Mouse (Mus musculus): ENCODE measurements around the gene B4galt5. TPM values are rescaled to one million over a fixed set of nuclear protein-coding genes. Genes with fewer than 3 reads are reported as not detected.

B4galt5 gene
- total and polyA plus RNA-seq, 3 experiments = 12.5 to 17.6 (median 13.5) TPM

DNA sequence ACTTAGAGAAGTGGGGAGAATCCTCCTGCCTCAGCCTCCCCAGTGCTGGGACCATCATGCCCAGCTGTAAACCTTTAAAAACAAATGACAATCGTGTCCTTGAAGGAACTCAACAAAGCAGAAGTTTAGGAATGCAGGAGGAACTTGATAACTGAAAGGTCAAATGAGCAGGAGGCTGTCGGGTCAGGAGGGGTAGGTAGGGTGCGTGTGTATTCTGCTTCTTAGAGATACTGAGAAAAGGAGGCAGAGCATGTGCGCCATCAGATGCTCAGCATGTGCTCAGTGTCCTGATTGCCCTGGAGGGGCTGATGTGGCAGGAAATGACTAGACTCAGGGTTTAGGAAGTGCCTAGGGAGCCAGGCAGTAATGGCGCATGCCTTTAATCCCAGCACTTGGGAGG lies 95.5 kb downstream of the B4galt5 start:
- no peaks in the 10 kb centered on the region for H3K9me3 ChIP-seq (replicated peaks; ENCODE audit: low read length)

DNA sequence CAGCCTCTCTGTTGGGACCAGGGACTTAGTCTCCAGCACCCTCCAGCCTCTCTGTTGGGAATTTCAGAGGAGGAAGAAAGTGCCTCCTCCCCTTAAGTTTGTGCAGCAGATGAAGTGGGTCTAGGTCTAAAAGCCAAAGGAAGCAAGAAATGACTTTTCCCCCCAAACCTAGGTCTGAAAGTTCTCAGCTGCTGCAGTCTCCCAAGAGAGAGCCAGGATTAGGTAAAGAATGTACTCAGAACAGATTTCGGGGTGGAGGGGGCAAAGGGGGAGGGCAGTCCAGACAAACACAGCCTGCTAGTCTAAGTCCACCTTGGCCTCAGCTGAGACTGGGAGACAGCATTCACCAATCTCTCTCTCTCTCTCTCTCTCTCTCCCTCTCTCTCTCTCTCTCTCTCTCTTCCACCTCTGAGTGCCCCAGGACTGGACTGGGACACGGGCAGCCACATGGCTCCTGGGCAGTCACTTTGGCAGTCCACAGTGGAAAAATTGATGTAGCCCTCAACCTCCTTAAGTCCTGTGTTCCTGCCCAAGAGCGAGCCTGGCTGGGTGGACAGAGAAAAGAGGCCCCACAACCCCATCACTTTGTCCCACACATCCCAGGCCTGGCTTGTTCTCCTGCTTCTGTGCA lies 96.8 kb downstream of the B4galt5 start:
- H3K9ac ChIP-seq (ENCODE audit: insufficient read depth, low read depth) = no peak overlapping the region
- in situ Hi-C loops (cut with MboI; ENCODE audit: low pct_ligation_motif_present, low pct_unique_long_range_greater_than_20kb, low sequenced_read_pairs) (no loop called here), dilution Hi-C loops (cut with MboI; ENCODE audit: extremely low pct_ligation_motif_present, extremely low pct_unique_long_range_greater_than_20kb, low sequenced_read_pairs) (no loop called here)
- TF ChIP-seq POLR2A (IDR thresholded peaks at IDR 0.05; ENCODE audit: low read depth, low read length) (no peak), ZKSCAN1 (IDR thresholded peaks at IDR 0.05; ENCODE audit: borderline replicate concordance, low read depth, low read length) (no peak), ETS1 (conservative IDR thresholded peaks at IDR 0.05; ENCODE audit: low read depth, low read length) (no peak), MAX (IDR thresholded peaks at IDR 0.05; ENCODE audit: low read length) (no peak), JUN (IDR thresholded peaks at IDR 0.05; ENCODE audit: insufficient read depth, low read depth, low read length) (no peak), HCFC1 (IDR thresholded peaks at IDR 0.05; ENCODE audit: low read depth, low read length) (no peak), ZC3H11A (IDR thresholded peaks at IDR 0.05; ENCODE audit: low read depth, low read length) (no peak), SMC3 (IDR thresholded peaks at IDR 0.05; ENCODE audit: low read depth, low read length) (no peak), MXI1 (IDR thresholded peaks at IDR 0.05; ENCODE audit: low read depth, low read length) (no peak), RCOR1 (conservative IDR thresholded peaks at IDR 0.05; ENCODE audit: low read depth, low read length) (no peak), PAX5 (IDR thresholded peaks at IDR 0.05; ENCODE audit: low read length) (no peak), ZMIZ1 (IDR thresholded peaks at IDR 0.05; ENCODE audit: low read depth, low read length) (no peak), UBTF (IDR thresholded peaks at IDR 0.05; ENCODE audit: low read depth, low read length) (no peak), KAT2A (IDR thresholded peaks at IDR 0.05; ENCODE audit: insufficient replicate concordance, low read length) (no peak), MAZ (IDR thresholded peaks at IDR 0.05; ENCODE audit: low read depth, low read length) (no peak), BHLHE40 (IDR thresholded peaks at IDR 0.05; ENCODE audit: low read depth, low read length) (no peak), ZNF384 (IDR thresholded peaks at IDR 0.05; ENCODE audit: low read depth, low read length) (no peak), JUND (conservative IDR thresholded peaks at IDR 0.05; ENCODE audit: low read depth, low read length) (no peak), NELFE (IDR thresholded peaks at IDR 0.05; ENCODE audit: low read depth, low read length) (no peak)
- no peak overlapping the region for H3K27ac ChIP-seq (ENCODE audit: insufficient read depth, low read depth)
- H3K36me3 ChIP-seq (replicated peaks in 1 of 2; ENCODE audit: control insufficient read depth in 1 of 2, insufficient read depth in 1 of 2, low read length in 1 of 2) = no peaks in the 10 kb centered on the region
- H3K9me3 ChIP-seq (replicated peaks; ENCODE audit: low read length) = no peaks in the 10 kb centered on the region
- H3K27me3 ChIP-seq (replicated peaks) = peaks cover 8% of the 10 kb centered on the region
- H3K4me3 ChIP-seq (replicated peaks in 1 of 3; ENCODE audit: low read depth in 2 of 3, low read length in 2 of 3, poor library complexity in 1 of 3) = no peak overlapping the region
- peaks cover 11 to 17% of the 10 kb centered on the region in 2 experiments for H3K4me1 ChIP-seq (ENCODE audit: control insufficient read depth in 1 of 2, insufficient read depth in 2 of 2)
- DNase-seq (ENCODE audit: extremely low read depth) = no peak
- H3K79me2 ChIP-seq (replicated peaks; ENCODE audit: control insufficient read depth, extremely low read depth, insufficient read depth, poor library complexity, severe bottlenecking) = no peaks in the 10 kb centered on the region
- H3K4me2 ChIP-seq (ENCODE audit: insufficient read depth, low read depth, poor library complexity, severe bottlenecking) = no peak overlapping the region

More for the DNA sequence above, 95.5 kb downstream of the B4galt5 start:
- Histone ChIP-seq H3K27ac (ENCODE audit: insufficient read depth, low read depth) (no peak overlapping the region), H3K9ac (ENCODE audit: insufficient read depth, low read depth) (no peak overlapping the region), H3K4me2 (ENCODE audit: insufficient read depth, low read depth, poor library complexity, severe bottlenecking) (no peak overlapping the region), H3K79me2 (replicated peaks; ENCODE audit: control insufficient read depth, extremely low read depth, insufficient read depth, poor library complexity, severe bottlenecking) (no peaks in the 10 kb centered on the region), H3K27me3 (replicated peaks) (peaks cover 3% of the 10 kb centered on the region), H3K36me3 (replicated peaks in 1 of 2; ENCODE audit: control insufficient read depth in 1 of 2, insufficient read depth in 1 of 2, low read length in 1 of 2) (no peaks in the 10 kb centered on the region), H3K4me1 (ENCODE audit: control insufficient read depth in 1 of 2, insufficient read depth in 2 of 2) (peaks cover 11 to 12% of the 10 kb centered on the region in 2 experiments), H3K4me3 (replicated peaks in 1 of 3; ENCODE audit: low read depth in 2 of 3, low read length in 2 of 3, poor library complexity in 1 of 3) (no peak overlapping the region)
- no peak for TF ChIP-seq HCFC1 (IDR thresholded peaks at IDR 0.05; ENCODE audit: low read depth, low read length)
- no peak for TF ChIP-seq ETS1 (conservative IDR thresholded peaks at IDR 0.05; ENCODE audit: low read depth, low read length)
- TF ChIP-seq EP300 (IDR thresholded peaks at IDR 0.05; ENCODE audit: low read length) = no peak
- TF ChIP-seq NELFE (IDR thresholded peaks at IDR 0.05; ENCODE audit: low read depth, low read length) = no peak
- TF ChIP-seq ZMIZ1 (IDR thresholded peaks at IDR 0.05; ENCODE audit: low read depth, low read length) = no peak
- TF ChIP-seq GABPA (IDR thresholded peaks at IDR 0.05; ENCODE audit: insufficient replicate concordance, low read depth, low read length) = no peak
- no peak for TF ChIP-seq ZC3H11A (IDR thresholded peaks at IDR 0.05; ENCODE audit: low read depth, low read length)
- TF ChIP-seq MAZ (IDR thresholded peaks at IDR 0.05; ENCODE audit: low read depth, low read length) = no peak
- no peak for TF ChIP-seq SMC3 (IDR thresholded peaks at IDR 0.05; ENCODE audit: low read depth, low read length)
- no peak for TF ChIP-seq USF1 (IDR thresholded peaks at IDR 0.05; ENCODE audit: low read depth, low read length)
- no peak for TF ChIP-seq MAFK (IDR thresholded peaks at IDR 0.05; ENCODE audit: insufficient replicate concordance, low read length)
- TF ChIP-seq ZKSCAN1 (IDR thresholded peaks at IDR 0.05; ENCODE audit: borderline replicate concordance, low read depth, low read length) = no peak
- no peak for TF ChIP-seq CTCF (conservative IDR thresholded peaks at IDR 0.05 in 1 of 2, IDR thresholded peaks at IDR 0.05 in 1 of 2; ENCODE audit: low read depth in 2 of 2, low read length in 2 of 2)
- TF ChIP-seq BHLHE40 (IDR thresholded peaks at IDR 0.05; ENCODE audit: low read depth, low read length) = no peak
- in situ Hi-C loops (cut with MboI; ENCODE audit: low pct_ligation_motif_present, low pct_unique_long_range_greater_than_20kb, low sequenced_read_pairs) = no loop called here
- DNase-seq (ENCODE audit: extremely low read depth) = no peak
- dilution Hi-C loops (cut with MboI; ENCODE audit: extremely low pct_ligation_motif_present, extremely low pct_unique_long_range_greater_than_20kb, low sequenced_read_pairs) = no loop called here
